Mouse (Mus musculus) megakaryocyte, embryonic 14.5 days (primary cell): ENCODE results near the gene Ccnt2. TPM values are rescaled to one million over a fixed set of nuclear protein-coding genes. Genes with fewer than 3 reads are reported as not detected.
A peak's percentile ranks its signal among the peaks of the same experiment; 100 is the strongest.

Experiments
- H3K27me3 ChIP-seq: replicated peaks from 2 replicates; pipeline ENCODE3; 2012; ENCODE audit warnings: inconsistent platforms
- H3K36me3 ChIP-seq: replicated peaks from 2 replicates; pipeline ENCODE3; 2012; ENCODE audit warnings: low read length, inconsistent platforms, mixed read lengths
- H3K4me1 ChIP-seq: 2 replicates; pipeline ENCODE4 v1.6.1; 2012; ENCODE audit warnings: inconsistent platforms
- H3K4me3 ChIP-seq: replicated peaks from 2 replicates; pipeline ENCODE3; 2012; ENCODE audit warnings: moderate library complexity, mild to moderate bottlenecking, inconsistent platforms
- H3K9me3 ChIP-seq: 2 replicates; pipeline ENCODE4 v1.6.1; 2012; ENCODE audit warnings: inconsistent platforms
- FLI1 ChIP-seq: IDR thresholded peaks from 2 replicates; pipeline ENCODE4 v1.6.1; 2012; ENCODE audit warnings: low read length, inconsistent platforms, mixed read lengths
- GATA1 ChIP-seq: IDR thresholded peaks from 3 replicates; pipeline ENCODE4 v1.6.1; 2012; ENCODE audit warnings: mixed read lengths, low read length, inconsistent platforms, borderline replicate concordance
- polyA plus RNA-seq: library from polyadenylated mRNA; stranded (reverse); fragments of >175 nt; gene quantifications from 2 replicates; pipeline ENCODE4 v1.2.3, GENCODE M21; 2012; ENCODE audit warnings: low replicate concordance; ENCODE audit not compliant: insufficient read depth

Gene Ccnt2
- polyA plus RNA-seq, 1 experiment, result 2.5 TPM

DNA sequence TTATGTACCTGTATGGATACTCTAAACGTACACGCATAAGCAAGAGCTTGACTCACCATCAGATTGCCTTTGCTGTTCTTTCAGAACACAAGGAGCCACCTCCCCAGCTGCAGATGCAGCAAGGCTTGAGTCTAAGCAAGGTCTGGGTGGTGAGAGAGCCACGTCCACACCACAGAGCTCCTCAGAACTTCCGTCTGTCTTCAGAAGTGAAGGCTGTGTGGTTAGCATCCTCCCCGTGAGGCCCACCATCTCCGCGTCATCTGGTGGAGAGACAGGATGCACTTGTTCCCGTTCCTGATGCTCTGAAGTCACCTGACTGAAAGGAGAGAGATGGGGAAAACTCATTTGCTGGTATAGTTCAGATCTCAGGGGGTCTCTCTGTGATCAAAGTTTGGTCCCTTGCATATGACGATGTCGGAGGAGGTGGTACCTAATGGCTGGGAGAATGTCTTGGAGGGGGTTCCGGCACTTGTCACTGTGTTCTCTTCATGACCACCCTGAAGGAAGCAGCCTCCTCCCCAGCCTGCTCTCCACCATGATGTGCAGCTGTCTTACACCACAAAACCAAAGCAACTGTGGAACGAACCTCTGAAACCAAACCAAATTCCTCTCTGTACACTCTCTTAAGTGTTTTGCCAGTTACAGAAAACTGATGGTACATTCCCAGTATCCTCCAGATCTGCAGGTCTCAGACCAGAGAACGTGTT, 56.4 kb downstream of the Ccnt2 start:
- H3K9me3 ChIP-seq, result no peaks in the 10 kb centered on the region
- H3K36me3 ChIP-seq, result peaks cover 2% of the 10 kb centered on the region
- H3K4me3 ChIP-seq, result peak overlapping the region; percentile 43
- peaks cover 64% of the 10 kb centered on the region for H3K4me1 ChIP-seq
- no peaks in the 10 kb centered on the region for H3K27me3 ChIP-seq
- TF ChIP-seq GATA1 (no peak), FLI1 (no peak)

DNA sequence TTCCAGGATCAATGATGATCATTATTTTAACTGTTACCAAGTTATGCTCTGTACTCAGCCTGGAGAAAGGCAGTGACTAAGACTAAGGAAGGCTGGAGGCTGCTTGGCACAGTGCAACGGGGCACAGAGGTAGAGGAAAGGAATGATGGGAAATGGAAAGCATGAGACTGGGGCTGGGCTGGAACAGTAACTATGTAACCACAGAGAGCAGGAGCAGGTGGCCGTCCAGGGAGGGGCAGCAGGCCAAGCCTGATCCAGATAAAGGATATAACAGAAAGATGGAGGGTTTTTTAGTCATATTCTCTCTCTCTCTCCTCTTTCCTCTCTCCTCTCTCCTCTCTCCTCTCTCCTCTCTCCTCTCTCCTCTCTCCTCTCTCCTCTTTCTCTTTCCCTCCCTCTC, 59.8 kb downstream of the Ccnt2 start:
- Histone ChIP-seq H3K4me3 (no peak overlapping the region), H3K36me3 (peaks cover 2% of the 10 kb centered on the region), H3K27me3 (no peaks in the 10 kb centered on the region), H3K9me3 (no peaks in the 10 kb centered on the region), H3K4me1 (peaks cover 72% of the 10 kb centered on the region)
- TF ChIP-seq GATA1 (no peak), FLI1 (no peak)

DNA sequence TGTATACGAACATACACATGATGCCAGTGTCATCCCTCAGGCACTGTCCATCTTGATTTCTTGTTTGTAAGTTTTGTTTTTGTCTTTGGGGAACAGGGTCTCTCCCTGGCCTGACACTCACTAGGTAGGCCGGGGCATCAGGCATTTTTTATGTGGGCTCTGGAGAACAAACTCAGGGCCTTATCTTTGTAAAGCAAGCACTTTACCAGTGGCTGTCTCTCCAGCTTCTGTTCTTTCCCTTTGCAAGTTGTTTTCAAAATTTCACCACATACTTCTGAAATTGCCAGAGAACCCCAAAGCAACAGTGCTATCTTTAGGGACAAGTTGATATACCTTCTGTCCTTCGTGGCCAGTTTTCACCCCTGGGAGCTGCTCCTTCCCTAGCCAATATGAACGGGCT, 60.2 kb downstream of the Ccnt2 start:
- Histone ChIP-seq H3K27me3 (no peaks in the 10 kb centered on the region), H3K4me3 (no peak overlapping the region), H3K9me3 (no peaks in the 10 kb centered on the region), H3K36me3 (peaks cover 2% of the 10 kb centered on the region), H3K4me1 (peaks cover 69% of the 10 kb centered on the region)
- no peak for TF ChIP-seq FLI1
- TF ChIP-seq GATA1, result no peak

DNA sequence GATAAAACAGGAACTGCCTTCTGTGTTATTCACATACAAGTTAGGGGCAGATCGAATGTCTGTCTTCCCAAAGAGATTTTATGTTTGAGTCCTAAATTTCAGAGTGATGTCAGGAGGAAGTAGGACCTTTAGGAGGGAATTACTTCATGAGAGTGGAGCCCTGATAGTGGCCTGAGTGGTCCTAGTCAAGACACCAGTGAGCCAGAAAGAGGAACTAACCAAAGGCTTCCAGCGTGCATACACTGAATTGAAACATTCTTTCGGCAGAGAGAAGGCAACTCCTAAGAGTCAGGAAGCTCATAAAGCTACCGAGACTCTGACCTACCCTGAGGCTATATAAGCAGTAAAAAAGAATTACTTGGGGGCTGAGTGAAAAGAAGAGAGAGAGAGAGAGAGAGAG, 62.7 kb downstream of the Ccnt2 start:
- Histone ChIP-seq H3K4me3 (peak overlapping the region; percentile 30), H3K9me3 (no peaks in the 10 kb centered on the region), H3K36me3 (peaks cover 2% of the 10 kb centered on the region), H3K27me3 (no peaks in the 10 kb centered on the region), H3K4me1 (peaks cover 45% of the 10 kb centered on the region)
- no peak for TF ChIP-seq FLI1
- TF ChIP-seq GATA1, result no peak

DNA sequence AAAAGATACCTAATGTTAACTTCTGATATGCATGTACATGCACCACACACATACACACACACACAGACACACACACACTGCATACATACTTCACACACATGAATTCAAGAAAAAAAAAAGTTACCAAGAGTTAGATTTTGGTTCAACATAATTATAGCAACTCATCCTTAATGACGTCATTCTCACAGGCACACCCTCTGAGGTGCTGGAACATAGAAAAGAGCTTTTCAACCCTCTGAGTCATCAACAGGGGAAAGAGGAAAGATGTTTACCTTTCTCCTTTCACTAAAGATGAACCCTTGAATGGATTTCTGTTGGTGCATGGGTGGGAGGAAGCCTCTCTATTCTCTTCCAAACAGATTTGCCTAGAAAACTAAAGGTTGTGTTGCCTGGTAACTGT, 64.6 kb downstream of the Ccnt2 start:
- TF ChIP-seq FLI1 (no peak), GATA1 (no peak)
- peaks cover 35% of the 10 kb centered on the region for H3K4me1 ChIP-seq
- H3K4me3 ChIP-seq, result no peak overlapping the region
- H3K27me3 ChIP-seq, result no peaks in the 10 kb centered on the region
- no peaks in the 10 kb centered on the region for H3K9me3 ChIP-seq
- no peaks in the 10 kb centered on the region for H3K36me3 ChIP-seq

DNA sequence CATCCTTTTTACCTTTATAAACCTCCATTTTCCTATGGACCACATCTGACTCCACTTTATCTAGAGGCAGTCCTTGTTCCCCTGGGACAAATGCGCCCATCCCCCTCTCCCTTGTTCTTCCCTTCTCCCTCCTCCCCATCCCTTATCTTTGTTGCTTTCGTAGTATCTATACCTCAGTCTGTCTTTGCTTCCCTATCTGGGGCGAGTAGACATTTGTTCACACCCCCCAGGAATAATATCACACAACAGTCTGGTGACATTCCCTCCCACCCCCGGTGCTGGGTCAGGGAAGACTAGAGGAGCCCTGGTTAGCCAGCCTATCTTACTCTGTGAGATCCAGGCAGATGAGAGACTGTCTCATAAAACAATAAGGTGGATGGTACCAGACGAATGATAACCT, 71.5 kb downstream of the Ccnt2 start:
- TF ChIP-seq GATA1 (no peak), FLI1 (no peak)
- H3K4me1 ChIP-seq, result peaks cover 25% of the 10 kb centered on the region
- H3K27me3 ChIP-seq, result no peaks in the 10 kb centered on the region

DNA sequence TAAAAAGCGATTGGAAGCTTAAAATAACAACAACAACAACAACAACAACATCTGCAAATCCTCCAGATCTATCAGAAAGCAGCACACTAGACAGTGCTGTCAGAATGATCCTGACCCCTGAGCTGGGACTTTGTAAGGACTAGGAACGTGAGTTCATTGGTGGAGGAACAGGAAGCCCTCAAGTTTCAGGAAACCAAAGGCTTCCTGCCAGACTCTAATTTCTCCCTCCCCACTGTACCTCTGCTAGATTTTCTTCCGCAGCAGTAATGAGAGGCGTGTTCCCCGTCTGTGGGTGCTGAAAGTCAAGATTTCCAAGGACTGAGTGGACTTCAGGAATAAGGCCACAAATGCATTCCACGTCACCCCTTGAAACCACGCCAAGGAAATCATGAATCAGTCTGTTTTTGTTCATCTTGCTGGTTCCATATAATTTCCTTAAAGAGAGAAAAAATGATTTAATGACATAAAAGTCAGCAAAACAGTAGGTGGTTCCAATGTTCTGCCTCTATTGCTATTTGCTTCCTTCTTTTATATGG, 76.2 kb downstream of the Ccnt2 start:
- Histone ChIP-seq H3K36me3 (peaks cover 10% of the 10 kb centered on the region), H3K27me3 (no peaks in the 10 kb centered on the region), H3K4me3 (peak overlapping the region; percentile 33), H3K4me1 (peaks cover 29% of the 10 kb centered on the region), H3K9me3 (peaks cover 13% of the 10 kb centered on the region)
- no peak for TF ChIP-seq FLI1
- TF ChIP-seq GATA1, result no peak

More for the DNA sequence above, 71.5 kb downstream of the Ccnt2 start:
- 0 out of 2 replicates have a peak, but pooled peaks cover 3% of the 10 kb centered on the region for H3K9me3 ChIP-seq
- no peak overlapping the region for H3K4me3 ChIP-seq
- H3K36me3 ChIP-seq, result no peaks in the 10 kb centered on the region

DNA sequence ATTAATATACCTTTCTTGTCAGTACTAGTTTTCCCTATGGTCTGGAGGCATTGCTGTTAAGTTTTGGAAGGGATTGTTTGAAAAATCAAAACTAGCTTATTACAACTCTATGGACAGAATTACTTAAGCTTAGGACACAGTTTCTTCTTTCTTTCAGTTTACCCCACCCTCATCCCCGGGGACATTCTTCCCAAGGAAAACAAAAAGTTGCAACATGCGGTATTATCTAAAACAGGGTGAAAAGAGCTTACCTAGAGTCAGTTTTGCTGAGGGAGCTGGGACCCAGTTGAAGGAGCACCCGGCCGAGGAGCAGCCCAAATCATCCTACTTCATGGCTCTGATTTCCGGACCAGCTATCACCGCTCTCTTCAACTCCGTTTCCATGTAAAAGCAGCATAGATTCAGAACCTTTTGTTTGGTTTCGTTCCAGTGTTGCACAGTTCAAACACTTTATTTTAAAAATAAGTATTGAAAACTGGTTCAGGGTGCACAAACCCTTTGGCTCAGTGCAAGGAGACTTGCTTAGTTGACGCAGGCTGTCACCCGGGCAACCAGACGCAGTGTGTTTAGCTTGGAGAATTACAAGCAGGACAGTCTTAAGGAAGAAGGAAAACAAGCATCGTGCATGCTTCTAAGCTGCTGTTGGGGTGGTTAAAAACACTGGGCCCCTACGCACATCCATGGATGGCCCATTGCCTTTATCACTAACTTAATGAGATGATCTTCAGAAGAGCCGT, 80.7 kb downstream of the Ccnt2 start, which contains the start of gene Map3k19:
Gene Map3k19, minus strand, starts transcription at position 546 of the 737 bp plus-strand sequence.
- no peak for TF ChIP-seq GATA1
- no peak for TF ChIP-seq FLI1
- Histone ChIP-seq H3K9me3 (peaks cover 13% of the 10 kb centered on the region), H3K36me3 (peaks cover 10% of the 10 kb centered on the region), H3K27me3 (no peaks in the 10 kb centered on the region), H3K4me1 (peaks cover 25% of the 10 kb centered on the region), H3K4me3 (no peak within 1 kb of the TSS)

Other genes with a start within 250 kb of the Ccnt2 start
- 41.1 and 61.1 TPM in 2 replicates for gene Tmem163, start 94.6 kb upstream of the Ccnt2 start, polyA plus RNA-seq
- gene Acmsd, start 44.8 kb upstream of the Ccnt2 start, polyA plus RNA-seq, result not detected in 2 replicates
- 0.09 TPM in 1 of 2 replicates, not detected in the other for gene Map3k19, start 80.9 kb downstream of the Ccnt2 start, polyA plus RNA-seq
- 10.5 and 30.7 TPM in 2 replicates for gene Rab3gap1, start 94.6 kb downstream of the Ccnt2 start, polyA plus RNA-seq